Mouse (Mus musculus): ENCODE results near the gene Srsf12. TPM values are rescaled to one million over a fixed set of nuclear protein-coding genes. Genes with fewer than 3 reads are reported as not detected.

The Srsf12 gene
- total RNA-seq, 2 experiments from 2014 or later: 23.1 to 24.1 TPM

DNA sequence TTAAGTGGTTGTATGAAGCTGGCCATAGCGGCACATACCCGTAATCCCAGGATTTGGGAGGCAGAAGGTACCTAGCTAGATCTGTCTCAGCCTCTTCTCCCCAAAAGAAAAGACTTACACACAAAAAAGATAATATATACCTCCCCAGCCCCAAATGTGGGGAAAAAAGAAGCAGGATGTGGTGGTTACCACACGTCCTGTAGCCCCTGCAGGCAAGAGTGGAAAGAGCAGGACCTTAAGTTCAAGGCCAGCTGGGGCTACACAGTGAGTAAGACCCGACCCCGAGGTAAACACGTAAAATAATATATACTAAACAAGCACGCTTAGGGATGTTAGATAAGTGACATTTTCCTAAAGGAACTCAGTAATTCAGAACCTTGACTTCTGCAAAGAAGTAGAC, 18.4 kb downstream of the Srsf12 start:
- intact Hi-C loops (cut with DNase I): no loop called here
- no peak for DNase-seq (ENCODE audit: extremely low spot score in 1 of 2, low spot score in 2 of 2)
- no peak for TF ChIP-seq CTCF (IDR thresholded peaks at IDR 0.05)
- Histone ChIP-seq H3K27ac (no peak overlapping the region), H3K4me3 (no peak overlapping the region)

DNA sequence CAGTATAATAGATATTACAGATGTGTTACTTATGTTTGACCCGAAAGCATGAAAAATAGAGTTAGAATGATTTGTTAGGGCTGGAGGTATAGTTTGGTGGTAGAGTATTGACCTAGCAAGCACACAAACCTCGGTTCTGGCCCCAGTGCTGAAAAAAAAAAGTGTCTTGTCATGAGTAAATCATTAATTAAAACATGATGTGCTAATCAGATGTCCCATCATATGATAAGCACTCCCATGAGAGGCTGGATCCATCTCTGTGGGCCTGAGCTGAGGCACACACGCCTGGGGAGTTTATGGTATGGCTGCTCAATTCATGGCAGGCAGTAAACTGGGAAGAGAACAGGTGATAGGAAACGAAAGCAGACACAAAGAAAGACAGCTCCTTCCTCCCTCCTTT, 20.8 kb downstream of the Srsf12 start:
- TF ChIP-seq CTCF (IDR thresholded peaks at IDR 0.05): no peak
- no peak for DNase-seq (ENCODE audit: extremely low spot score in 1 of 2, low spot score in 2 of 2)
- Histone ChIP-seq H3K27ac (no peak overlapping the region), H3K4me3 (no peak overlapping the region)
- intact Hi-C loops (cut with DNase I): no loop called here

DNA sequence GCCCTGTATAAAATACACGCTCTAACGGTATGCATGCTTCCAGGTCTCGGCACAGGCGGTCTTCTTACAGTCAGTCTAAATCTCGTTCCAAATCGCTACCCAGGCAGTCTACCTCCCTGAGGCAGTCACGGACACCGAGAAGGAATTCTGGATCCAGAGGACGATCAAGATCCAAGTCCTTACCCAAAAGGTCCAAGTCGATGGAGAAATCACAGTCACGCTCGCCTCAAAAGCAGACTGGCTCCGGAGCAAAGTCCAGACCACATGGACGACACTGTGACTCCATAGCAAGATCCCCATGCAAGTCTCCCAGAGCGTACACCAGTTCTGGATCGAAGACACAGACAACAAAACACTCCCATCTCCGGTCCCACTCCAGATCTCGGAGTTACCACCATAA, 22.1 kb downstream of the Srsf12 start:
- intact Hi-C loops (cut with DNase I): no loop called here
- H3K27ac ChIP-seq: no peak overlapping the region
- no peak for TF ChIP-seq CTCF (IDR thresholded peaks at IDR 0.05)
- DNase-seq (ENCODE audit: extremely low spot score in 1 of 2, low spot score in 2 of 2): no peak
- H3K4me3 ChIP-seq: no peak overlapping the region

DNA sequence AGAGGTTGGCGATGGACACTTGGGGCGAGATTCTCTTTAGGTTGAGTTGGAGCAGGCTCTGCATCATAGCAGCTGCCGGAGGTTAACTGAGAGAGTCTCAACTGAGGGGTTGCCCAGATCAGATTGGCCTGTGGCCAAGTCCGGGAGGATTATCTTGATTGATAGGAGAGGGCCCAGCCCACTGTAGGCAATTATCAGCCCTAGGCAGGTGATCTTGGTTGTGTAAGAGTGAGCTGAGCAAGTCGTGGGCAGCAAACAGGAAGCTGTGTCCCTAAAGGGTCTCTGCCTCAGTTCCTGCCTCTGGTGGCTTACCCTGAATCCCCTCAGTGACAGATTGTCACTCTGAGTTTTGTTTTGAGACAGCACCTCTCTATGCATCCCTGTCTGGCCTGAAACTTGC, 33.7 kb downstream of the Srsf12 start:
- no peak for DNase-seq (ENCODE audit: extremely low spot score in 1 of 2, low spot score in 2 of 2)
- no peak for TF ChIP-seq CTCF (IDR thresholded peaks at IDR 0.05)
- H3K4me3 ChIP-seq: no peak overlapping the region
- intact Hi-C loops (cut with DNase I): loop anchor here (10.0 kb wide), 1 partner anchor 1312 kb away; the partner anchor contains the start of gene Akirin2
- H3K27ac ChIP-seq: no peak overlapping the region

DNA sequence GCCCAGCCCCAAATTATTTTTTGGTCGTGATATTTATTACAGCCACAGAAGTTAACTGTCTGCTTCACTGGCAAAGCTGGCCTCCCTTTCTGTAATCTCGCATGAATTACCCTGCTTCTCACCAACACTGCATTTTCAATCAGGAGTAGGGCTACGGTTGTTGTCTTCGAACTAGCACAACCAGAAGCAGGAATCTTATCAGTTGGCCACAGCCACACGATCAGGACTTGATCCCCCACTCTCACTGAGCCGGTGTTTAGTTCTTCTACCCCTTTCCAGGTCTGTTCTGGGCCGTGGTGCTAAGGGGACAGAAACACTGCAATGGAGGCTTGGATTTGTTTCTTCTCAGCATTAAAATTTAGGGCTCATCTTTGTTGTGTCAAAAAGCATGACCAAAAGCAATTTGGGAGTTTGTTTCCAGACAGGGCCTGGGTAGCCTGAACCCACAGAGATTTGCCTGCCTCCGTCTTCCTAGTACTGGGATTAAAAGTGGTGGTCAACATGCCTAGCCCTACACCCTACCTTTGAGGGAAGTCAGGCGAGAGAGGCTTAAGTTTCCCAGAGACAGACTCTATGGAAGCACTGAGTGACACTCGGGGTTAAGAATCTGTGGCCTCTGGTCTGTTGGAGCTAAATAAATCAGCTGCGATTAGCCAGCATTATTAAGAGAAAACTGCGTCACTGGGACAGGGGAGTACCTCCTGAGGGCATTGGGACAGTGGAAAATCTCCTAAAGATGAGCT, 34.4 kb downstream of the Srsf12 start:
- H3K4me3 ChIP-seq: no peak overlapping the region
- no peak for TF ChIP-seq CTCF (IDR thresholded peaks at IDR 0.05)
- intact Hi-C loops (cut with DNase I): loop anchor here (10.0 kb wide), 1 partner anchor 1312 kb away; the partner anchor contains the start of gene Akirin2
- no peak overlapping the region for H3K27ac ChIP-seq
- DNase-seq (ENCODE audit: extremely low spot score in 1 of 2, low spot score in 2 of 2): no peak

DNA sequence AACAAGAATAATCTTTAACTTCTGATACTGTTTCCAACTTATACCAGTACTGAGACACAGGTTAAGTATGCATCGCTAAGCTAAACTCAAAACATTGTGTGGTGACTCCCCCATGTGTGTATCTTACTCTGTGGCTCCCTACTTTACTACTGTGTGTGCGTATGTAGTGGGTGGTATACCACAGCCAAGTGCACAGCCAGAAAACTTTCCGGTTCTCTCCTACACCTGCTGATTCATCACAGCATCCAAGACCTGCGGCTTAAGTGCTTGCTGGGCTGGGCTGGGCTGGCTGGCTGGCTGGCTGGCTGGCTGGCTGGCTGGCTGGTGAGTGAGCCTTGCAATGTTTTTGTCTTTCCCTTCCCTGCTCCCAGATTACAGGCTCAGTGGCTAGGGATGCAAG, 35.1 kb downstream of the Srsf12 start:
- Histone ChIP-seq H3K4me3 (no peak overlapping the region), H3K27ac (no peak overlapping the region)
- no peak for TF ChIP-seq CTCF (IDR thresholded peaks at IDR 0.05)
- intact Hi-C loops (cut with DNase I): loop anchor here (10.0 kb wide), 1 partner anchor 1311 kb away; the partner anchor contains the start of gene Akirin2
- DNase-seq (ENCODE audit: extremely low spot score in 1 of 2, low spot score in 2 of 2): peak; percentile 21 to 38

DNA sequence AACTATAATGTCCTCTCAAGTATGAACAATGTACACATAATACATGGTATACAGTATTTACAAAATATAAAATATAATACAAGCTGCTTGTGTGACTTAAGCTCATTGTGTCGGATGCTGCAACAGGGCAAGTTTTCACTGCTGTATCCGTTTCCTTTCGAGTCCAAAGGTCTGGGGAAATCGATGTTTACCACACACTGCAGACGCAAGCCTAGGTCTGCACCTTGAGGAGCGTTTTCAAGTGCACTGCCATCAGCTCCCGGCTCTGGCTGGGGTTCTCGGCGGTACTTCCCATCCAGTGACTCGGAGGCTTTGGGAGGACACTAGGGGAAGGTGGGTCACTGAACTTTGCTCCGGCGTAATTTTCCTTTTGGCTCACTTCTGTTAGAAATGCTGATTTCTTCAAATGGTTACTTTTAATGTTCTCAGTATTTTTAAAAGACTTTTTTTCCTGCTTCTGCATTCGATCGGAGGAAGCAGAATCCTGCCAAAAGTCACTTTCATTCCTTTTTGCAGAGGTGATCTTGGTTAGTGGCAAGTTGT, 37.1 kb downstream of the Srsf12 start:
- no peak for DNase-seq (ENCODE audit: extremely low spot score in 1 of 2, low spot score in 2 of 2)
- H3K27ac ChIP-seq: no peak overlapping the region
- no peak for TF ChIP-seq CTCF (IDR thresholded peaks at IDR 0.05)
- peak overlapping the region; percentile 0; the same call in 1 of the 2 replicates for H3K4me3 ChIP-seq
- intact Hi-C loops (cut with DNase I): loop anchor here (2.0 to 10.0 kb wide), 3 partner anchors 37 to 1309 kb away; partner anchors contain the start of genes Akirin2, Srsf12 and Ube2j1

DNA sequence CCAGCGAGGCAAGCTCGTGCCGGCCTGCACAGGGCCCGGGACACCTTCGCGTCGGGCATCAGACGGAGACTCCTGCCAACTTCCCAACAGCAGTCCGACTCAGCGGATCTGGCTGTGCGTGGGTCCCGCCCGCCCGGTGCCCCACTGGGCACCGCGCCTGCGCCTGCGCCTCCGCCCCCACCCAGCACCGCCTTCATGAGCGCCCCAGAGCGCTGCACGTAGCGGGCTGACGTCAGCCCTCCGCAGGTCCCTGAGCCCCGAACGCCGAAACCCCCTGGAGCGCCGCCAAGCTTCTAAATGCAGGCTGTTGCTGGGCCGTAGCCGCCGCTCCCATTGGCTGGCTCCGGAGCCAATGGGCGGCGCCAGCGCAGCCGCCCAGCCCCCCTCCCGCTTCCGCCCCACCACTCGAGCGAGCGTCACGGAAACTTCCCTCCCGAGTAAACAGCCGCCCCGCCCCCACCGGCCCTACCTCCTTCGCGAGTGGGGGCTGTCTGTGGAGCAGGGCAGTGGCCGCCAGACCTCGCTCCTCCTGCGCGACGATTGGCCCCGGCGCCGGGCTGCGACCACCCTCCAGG, 38.8 kb downstream of the Srsf12 start:
- no peak for TF ChIP-seq CTCF (IDR thresholded peaks at IDR 0.05)
- H3K27ac ChIP-seq: peak overlapping the region; percentile 100
- intact Hi-C loops (cut with DNase I): loop anchor here (1.0 to 10.0 kb wide), 4 partner anchors 39 to 1307 kb away; partner anchors contain the start of genes Akirin2, Pm20d2, Srsf12 and Ube2j1
- H3K4me3 ChIP-seq: peak overlapping the region; percentile 87
- DNase-seq (ENCODE audit: extremely low spot score in 1 of 2, low spot score in 2 of 2): peak; percentile 98 to 99

DNA sequence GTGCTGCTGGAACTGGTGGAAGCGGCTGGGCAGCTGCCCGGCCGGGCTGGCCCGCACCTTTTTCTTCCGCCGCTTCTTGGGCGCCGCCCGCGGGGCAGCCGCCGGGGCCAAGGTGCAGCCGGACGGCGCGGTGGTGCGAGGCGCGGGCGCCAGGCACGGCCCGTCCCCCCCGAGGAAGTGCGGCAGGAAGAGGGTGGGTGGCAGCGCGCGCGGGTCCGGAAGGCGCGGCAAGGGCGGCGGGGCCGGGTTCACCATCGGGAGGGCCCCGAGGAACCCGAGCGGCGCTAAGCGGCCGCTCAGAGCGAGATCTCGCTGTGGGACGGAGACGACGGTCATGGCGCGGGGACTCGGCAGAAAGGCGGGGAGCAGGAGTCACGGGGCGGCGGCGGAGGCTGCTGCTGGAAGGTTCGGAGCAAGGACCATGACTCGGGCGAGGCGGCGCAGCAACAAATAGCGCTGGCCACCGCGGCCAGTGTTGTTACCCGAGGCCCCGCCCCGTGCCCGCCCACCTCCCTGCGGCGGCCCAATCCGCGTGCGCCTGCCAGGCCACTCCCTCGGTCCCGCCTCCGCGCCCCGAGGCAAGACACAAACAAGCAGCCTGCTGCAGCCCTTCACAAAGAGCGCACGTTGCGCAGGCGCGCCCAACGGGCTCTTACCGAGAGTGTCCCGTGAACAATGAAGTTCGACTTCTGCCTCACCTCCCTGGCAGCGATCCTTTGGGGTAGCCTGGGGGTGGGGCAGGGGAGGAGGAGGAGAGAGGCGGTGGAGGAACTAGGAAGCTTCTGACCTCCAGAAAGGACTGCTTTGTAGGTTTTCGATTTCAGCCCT, 39.5 kb downstream of the Srsf12 start:
- intact Hi-C loops (cut with DNase I): loop anchor here (1.0 to 10.0 kb wide), 3 partner anchors 59 to 1307 kb away; partner anchors contain the start of genes Akirin2, Pm20d2 and Ube2j1
- peak overlapping the region; percentile 100 for H3K27ac ChIP-seq
- no peak for TF ChIP-seq CTCF (IDR thresholded peaks at IDR 0.05)
- DNase-seq (ENCODE audit: extremely low spot score in 1 of 2, low spot score in 2 of 2): peak; percentile 97 to 98
- H3K4me3 ChIP-seq: peak overlapping the region; percentile 87

DNA sequence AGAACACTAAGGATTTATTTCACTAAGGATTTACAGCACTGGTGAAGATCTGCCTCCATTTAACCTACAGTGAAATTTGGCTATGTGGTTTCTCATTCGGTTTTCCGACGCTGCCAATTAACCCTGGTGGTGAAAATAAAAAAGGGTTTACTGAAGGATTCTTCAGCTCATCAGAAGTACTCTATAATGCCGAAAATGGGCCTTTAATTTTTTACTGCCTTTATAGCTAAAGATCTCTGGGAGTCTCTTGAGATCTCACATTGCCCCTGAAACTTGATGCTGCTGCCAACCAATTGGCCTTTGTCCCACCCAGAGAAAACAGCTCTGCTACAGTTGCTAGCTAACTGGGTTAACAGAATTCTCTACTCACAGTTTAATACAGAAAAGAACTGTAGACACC, 40.1 kb downstream of the Srsf12 start:
- DNase-seq (ENCODE audit: extremely low spot score in 1 of 2, low spot score in 2 of 2): no peak
- peak overlapping the region; percentile 87 for H3K4me3 ChIP-seq
- intact Hi-C loops (cut with DNase I): loop anchor here (1.0 to 10.0 kb wide), 3 partner anchors 60 to 1306 kb away; partner anchors contain the start of genes Akirin2, Pm20d2 and Ube2j1
- H3K27ac ChIP-seq: peak overlapping the region; percentile 86
- peak; percentile 36 for TF ChIP-seq CTCF (IDR thresholded peaks at IDR 0.05)

DNA sequence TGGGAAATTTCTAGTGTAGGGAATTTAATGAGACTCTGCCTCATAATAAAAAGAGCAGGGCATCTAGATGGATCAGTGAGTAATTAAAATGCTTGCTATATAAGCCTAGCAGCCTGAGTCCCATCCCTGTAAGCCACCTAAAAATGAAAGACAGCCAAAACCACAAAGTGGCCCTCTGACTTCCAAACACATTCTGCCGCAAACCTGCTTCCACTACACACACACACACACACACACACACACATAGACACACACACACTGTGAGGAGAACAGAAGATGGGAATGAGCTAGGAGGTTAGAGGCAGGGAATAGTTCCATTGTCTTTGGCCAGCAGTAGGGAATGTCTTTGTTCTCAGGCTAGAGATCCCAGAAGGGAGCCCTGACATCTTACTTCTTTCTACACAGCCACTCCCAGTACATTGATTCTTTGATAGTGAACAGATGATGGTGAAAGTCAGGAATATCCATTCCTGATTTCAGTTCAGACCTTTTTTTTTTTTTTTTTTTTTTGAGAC, 41.0 kb downstream of the Srsf12 start:
- Histone ChIP-seq H3K27ac (no peak overlapping the region), H3K4me3 (no peak overlapping the region)
- no peak for TF ChIP-seq CTCF (IDR thresholded peaks at IDR 0.05)
- DNase-seq (ENCODE audit: extremely low spot score in 1 of 2, low spot score in 2 of 2): no peak
- intact Hi-C loops (cut with DNase I): loop anchor here (2.0 to 10.0 kb wide), 3 partner anchors 39 to 1305 kb away; partner anchors contain the start of genes Akirin2 and Ube2j1

Measured in left cerebral cortex, adult 2 months (tissue).